Mouse (Mus musculus) large intestine, adult 2 months (tissue): ENCODE results near the gene Gmcl1. TPM values are rescaled to one million over a fixed set of nuclear protein-coding genes. Genes with fewer than 3 reads are reported as not detected.
A peak's percentile ranks its signal among the peaks of the same experiment; 100 is the strongest.

Source experiments
- DNase-seq: peaks from one replicate; pipeline ENCODE4 v3.0.0-alpha.2; 2012; ENCODE audit warnings: low read depth, low spot score
- WGBS: fragments of 180-500 bp; shearing (Covaris S2); methylation state at CpG from one replicate; pipeline ENCODE4 v1.1.7; 2018; 5-methylcytosine and 5-hydroxymethylcytosine counted together
- polyA plus RNA-seq: library from polyadenylated mRNA; depleted of rRNA; stranded (reverse); fragments of >200 nt; gene quantifications from 2 replicates; pipeline ENCODE4 v1.2.3, GENCODE M21; 2012

The Gmcl1 gene
- polyA plus RNA-seq, 1 experiment: 7.1 TPM

DNA sequence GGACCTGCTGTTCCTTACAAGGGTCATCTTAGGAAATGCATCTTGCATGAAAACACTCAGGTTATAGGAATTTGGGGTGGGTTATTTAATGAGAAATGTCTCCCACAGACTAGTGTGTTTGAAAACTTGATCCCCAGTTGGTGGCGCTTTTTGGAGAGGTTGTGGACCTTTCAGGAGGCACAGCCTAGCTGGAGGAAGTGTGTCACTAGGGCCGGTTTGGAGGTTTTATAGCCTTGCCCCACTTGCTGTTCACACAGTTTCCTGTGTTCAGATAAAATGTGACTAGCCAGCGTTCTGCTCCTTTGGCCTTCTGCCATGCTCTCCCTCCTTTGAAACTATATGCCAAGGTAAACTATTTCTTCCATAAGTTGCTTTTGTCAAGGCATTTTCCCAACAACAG, 7.5 kb upstream of the Gmcl1 start:
- WGBS: 29% methylated on average over 3 of the region's 3 CpGs

DNA sequence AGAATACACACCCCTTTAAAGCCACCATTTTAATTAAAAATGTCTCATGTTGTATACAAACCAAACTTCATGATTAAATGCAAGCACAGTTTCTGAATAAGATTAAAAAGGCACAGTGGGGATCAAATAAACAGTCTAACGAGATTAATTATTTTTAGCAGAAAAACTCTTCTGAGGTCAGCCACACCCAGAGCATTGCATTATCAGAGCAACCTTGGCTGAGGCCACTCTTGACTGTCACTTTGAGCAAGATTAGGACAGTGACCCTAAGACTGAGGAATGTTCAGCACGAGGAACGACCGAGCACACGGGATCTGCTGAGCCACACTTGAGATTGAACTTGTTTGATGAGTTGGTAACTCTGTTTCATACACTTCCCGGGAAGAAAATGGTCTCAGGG, 3.6 kb upstream of the Gmcl1 start:
- WGBS: 73% methylated on average over 6 of the region's 6 CpGs
- no peak for DNase-seq

More for the DNA sequence above, 7.5 kb upstream of the Gmcl1 start:
- no peak for DNase-seq

GRCm38 (mm10) chr6:86736313-86736712, 3.1 kb upstream of the Gmcl1 start:
- WGBS: 91% methylated on average over 4 of the region's 4 CpGs
- DNase-seq: no peak

DNA sequence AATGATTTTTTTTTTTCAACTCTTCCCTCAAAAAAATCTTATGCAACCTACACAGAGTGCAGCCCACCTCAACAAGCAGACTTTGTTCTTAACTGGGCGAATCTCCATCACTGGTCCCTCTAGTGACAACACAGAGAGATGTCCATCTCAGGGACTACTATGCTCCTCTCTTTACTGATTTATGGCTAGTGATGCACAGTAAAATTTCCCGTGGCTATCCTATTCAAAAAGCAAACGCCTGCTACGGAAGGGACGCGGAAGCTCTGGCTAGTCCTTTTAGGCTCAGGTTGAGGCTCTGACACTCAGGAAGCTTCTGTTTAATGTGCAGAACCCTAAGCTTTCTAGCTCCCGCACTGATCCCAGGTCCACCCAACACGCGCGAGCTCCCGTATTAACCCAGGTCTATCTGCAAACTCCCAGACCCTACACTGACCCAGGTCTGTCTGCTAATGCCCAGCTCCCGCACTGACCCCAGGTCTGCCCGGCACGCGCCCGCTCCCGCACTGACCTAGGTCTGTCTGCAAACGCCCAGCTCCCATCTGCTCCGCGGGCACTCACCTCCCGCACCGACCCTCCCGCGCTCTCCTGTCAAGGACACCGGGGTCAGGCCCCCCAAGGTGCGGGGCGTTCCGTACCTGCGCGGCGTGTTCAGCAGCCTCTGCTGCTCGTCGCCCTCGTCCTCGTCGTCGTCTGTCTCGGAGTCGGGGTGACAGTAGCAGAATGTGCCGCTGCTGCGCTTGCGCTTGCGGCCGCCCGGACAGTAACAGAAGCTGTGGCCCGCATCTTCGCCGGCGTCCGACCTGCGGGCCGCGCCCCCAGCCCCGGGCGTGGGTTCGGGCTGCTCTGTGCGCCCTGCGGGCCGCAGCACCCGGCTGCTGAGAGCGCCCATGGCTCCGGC, 658 bp downstream of the Gmcl1 start:
- under 1% methylated on average over 62 of the region's 62 CpGs for WGBS
- no peak for DNase-seq

DNA sequence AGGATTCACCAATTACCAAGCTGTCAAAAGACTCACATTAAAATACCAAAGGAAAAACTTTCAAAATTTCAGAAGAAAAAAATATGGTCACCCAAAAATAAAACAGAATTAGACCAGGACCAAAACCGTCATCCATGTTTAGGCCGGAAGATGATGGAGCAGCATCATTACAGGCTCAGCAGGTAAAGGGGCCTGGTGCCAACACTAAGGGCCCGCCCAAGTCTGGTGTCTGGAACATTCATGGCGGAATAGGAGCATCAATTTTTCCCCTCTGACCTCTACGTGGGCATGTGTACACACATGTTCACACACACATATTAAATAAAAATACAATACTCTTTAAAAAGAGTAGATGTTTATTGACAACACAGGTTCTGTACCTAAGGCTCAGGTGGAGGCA, 4.5 kb downstream of the Gmcl1 start:
- DNase-seq: no peak
- 89% methylated on average over 5 of the region's 5 CpGs for WGBS

GRCm38 (mm10) chr6:86721977-86722376, 11.2 kb downstream of the Gmcl1 start:
- no peak for DNase-seq
- 88% methylated on average over 3 of the region's 3 CpGs for WGBS

- 69% methylated on average over 4 of the region's 4 CpGs for WGBS
- no peak for DNase-seq
These were observed 25.0 kb downstream of the Gmcl1 start for GRCm38 (mm10) chr6:86708072-86708774.

- no peak for DNase-seq
- 77% methylated on average over 9 of the region's 9 CpGs for WGBS
These were observed 30.6 kb downstream of the Gmcl1 start for GRCm38 (mm10) chr6:86702577-86702976.

DNA sequence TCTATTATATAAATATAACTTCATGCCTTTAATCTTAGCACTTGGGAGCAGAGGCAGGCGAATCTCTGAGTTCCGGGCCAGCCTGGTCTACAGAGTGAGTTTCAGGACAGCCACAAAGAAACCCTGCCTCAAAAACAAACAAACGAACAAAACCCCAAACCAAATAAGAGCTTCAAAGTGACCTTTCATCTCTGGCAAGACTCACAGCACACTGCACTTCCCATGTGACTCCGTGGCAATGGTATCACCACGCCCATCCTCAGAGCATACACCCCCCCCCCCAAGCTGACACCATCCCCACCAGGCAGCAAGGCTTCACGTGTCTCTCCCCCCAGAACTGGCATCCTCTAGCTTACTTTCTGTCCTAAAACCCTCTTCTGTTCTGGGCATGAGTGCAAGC, 35.3 kb downstream of the Gmcl1 start:
- DNase-seq: no peak
- WGBS: 42% methylated on average over 6 of the region's 6 CpGs

DNA sequence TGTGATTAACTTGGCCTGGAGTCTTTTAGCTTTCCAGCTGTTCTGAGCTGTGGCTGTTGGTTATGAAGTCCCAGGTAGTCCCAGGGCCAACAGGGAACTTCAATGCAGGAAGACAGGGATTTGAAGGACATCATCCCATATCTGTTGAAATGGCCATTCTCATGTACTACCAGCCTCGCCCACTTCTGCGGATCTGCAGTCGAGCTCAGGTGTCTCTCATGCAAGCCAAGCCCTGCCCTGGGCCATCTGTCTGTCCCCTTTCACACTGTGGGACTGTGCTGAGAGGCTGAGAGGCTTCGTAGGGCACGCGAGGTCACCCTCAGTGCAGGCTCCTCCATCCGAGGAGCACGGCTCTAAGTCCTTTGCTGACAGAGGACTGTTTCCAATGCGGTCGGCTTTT, 37.0 kb downstream of the Gmcl1 start:
- DNase-seq: no peak
- WGBS: 83% methylated on average over 10 of the region's 10 CpGs

- DNase-seq: peak; percentile 48
These were observed 38.7 kb downstream of the Gmcl1 start for GRCm38 (mm10) chr6:86694465-86694864.

DNA sequence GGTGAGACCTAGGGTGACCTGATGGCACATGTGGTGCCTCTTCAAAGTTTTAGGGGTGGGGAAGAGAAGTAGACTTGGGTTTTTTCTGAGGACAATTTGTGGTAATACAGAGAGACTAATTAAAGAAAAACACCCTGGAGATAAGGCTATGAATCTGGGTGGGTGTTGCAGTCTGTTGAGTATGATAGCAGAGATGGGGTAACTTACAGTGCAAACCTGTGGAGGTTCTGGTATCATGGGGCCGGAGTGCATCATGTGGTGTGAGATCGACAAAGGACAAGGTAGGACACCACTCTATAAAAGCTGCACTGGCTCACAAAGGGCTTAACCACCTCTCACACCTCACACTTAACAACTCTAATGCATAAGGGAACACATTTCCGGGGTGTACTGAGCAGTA, 43.5 kb downstream of the Gmcl1 start:
- DNase-seq: no peak
- WGBS: 87% methylated on average over 3 of the region's 3 CpGs

DNA sequence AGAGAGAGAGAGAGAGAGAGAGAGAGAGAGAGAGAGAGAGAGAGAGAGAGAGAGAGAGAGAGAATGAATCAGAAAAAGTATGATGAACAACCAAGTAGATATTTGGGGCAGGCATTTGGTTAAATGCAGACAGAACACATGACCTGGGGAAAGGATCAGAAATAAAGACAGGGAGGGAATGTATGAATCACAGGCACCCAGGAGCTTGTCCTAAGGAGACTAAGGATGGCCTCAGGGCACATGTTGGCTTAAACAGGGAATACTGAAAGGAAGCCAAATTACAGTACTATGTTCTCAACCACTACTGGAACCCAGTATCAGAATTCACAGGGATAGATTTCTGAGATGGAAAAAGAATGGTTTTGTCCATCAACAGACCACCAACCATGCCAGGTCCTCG, 46.2 kb downstream of the Gmcl1 start:
- DNase-seq: no peak
- WGBS: 78% methylated on average over 1 of the region's 1 CpGs

DNA sequence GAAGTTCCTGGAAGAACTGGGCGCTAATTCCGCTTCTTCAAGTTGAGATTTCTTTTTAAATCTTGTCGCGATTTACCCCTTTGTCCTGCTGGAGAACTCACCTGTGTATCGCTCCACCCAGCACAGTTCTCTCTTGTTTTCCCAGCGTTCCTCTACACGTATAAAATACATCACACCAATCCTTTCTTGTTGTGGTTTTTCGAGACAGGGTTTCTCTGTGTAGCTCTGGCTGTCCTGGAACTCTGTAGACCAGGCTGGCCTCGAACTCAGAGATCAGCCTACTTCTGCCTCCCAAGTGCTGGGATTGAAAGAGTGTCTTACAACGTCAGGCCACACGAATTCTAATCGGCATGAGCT, 48.5 kb downstream of the Gmcl1 start:
- 35% methylated on average over 12 of the region's 12 CpGs for WGBS
- DNase-seq: no peak

- 1% methylated on average over 36 of the region's 36 CpGs for WGBS
- peak; percentile 83 for DNase-seq
These were observed 49.1 kb downstream of the Gmcl1 start, which contains the start of gene Snrnp27 for GRCm38 (mm10) chr6:86683872-86684654. Gene Snrnp27 (minus strand): TSS chr6:86684522.

DNA sequence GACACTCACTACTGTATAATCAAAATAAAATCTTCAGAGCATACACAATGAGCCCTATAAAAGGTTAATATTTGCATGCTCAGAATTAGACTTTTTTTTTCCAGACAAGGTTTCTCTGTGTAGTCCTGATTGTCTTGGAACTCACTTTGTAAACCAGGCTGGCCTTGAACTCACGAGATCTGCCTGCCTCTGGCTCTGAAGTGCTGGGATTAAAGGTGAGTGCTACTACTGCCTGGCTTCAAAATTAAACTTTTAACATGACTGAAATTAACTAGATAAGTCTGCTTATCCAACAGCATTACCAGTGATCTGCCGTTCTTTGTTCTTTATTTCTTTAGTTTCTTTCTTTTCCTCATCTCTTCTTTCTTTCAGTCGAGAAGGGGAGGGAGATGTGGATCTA, 51.9 kb downstream of the Gmcl1 start:
- WGBS: 81% methylated on average over 3 of the region's 3 CpGs
- no peak for DNase-seq

DNA sequence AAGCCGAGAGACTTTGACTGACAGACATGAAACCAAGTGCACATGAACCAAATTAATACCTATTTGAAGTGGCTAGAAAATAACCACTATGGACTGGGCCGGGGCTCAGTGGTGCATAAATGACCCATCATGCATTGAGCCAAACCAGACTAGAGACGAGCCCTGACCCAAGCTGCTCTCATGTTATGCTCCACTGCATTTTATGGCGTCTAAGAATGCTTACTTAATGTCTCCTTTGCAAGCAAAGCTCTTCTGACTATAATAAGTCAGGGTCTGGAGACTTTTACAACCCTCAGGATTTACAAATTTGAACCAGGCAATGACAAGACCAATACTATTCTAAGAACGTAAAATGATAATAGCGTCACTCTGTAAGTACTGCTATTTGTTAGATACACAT, 54.8 kb downstream of the Gmcl1 start:
- no peak for DNase-seq
- WGBS: 65% methylated on average over 6 of the region's 6 CpGs

GRCm38 (mm10) chr6:86670873-86671272, 62.3 kb downstream of the Gmcl1 start:
- 16% methylated on average over 2 of the region's 2 CpGs for WGBS
- peak; percentile 68 for DNase-seq

DNA sequence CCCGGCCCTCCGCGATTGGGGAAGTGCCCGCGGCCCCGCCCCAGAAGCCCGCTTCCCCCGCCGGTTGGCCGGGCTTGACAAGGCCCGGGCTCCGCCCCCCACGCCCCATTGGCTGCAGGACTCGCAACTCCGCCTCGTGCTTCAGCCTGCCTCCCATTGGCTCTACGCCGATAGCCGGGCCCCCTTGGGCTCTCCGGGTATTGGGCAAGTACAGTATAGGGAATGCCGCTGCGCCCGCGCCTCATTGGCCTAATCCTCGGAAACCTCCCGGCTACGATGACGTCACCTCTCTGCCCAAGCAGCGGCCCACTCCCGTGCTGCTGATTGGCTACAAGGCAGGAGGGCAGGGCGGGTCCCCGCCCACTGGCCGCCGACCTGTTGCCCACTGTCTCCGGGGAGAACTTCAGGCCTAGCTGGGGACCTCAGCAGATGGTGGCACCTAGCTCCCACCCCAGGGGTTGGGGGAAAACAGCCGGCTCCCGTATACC, 63.9 kb downstream of the Gmcl1 start:
- peak; percentile 97 for DNase-seq
- 3% methylated on average over 36 of the region's 37 CpGs for WGBS

DNA sequence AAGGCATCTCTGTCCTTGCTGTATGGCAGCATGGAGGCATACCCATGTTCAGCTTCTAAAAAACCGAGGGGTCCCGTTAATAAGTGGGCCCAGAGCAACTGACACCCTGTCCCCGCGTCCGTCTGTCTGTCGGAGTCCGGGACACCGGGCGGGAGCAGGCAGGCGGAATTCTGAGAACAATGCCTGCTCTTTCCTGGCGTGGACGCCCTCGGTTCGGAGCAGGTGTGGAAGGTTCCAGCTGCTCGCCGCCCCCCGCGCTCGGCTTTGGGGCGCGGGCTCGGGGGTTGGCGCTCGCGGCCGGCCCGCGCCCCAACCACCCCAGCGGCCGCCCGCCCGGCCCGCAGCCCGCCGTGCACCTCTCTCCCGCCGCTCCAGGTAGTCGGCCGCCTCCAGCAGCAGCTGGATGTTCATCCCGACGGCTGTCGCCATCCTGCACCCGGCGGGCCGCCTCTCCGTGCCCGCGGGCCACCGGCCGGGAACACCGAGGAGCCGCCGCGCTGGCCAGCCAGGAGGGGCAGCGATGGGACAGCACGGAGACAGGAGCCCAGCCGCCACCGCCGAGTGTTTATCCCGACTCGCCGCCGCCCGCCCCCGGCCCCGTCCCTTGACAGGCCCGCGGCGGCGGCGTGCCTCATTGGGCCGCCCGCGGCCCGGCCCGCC, 64.5 kb downstream of the Gmcl1 start, which contains the start of gene Mxd1:
Mxd1 (minus strand) TSS at position 582 of the 660 bp plus-strand sequence.
- 1% methylated on average over 73 of the region's 76 CpGs for WGBS
- DNase-seq: no peak
